Mouse (Mus musculus): ENCODE measurements around the gene Clstn2.

The Clstn2 gene

DNA sequence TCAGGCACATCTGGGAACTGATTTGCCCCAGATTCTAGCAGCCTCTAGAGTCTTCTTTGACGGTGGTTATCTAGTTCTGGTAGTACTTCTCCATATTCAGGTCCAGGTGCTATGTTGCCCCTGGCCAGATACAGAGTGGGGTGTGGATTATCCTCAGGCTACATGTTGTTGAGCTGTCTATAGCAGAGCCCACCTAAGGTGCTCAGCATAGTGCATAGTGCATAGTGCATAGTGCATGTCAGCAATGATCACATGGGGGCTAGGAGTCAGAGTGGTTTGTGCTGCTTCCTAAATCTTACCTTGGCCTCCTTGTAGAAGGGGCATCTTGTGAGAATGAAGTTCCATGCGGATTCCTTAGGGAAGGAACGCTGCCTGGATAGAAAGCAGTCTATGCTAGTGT lies 556.5 kb downstream of the Clstn2 start:
- no peak for ATAC-seq (ENCODE audit: low TSS enrichment)

GRCm38 (mm10) chr9:97474896-97475295 lies 558.1 kb downstream of the Clstn2 start:
- ATAC-seq (ENCODE audit: low TSS enrichment) = no peak

DNA sequence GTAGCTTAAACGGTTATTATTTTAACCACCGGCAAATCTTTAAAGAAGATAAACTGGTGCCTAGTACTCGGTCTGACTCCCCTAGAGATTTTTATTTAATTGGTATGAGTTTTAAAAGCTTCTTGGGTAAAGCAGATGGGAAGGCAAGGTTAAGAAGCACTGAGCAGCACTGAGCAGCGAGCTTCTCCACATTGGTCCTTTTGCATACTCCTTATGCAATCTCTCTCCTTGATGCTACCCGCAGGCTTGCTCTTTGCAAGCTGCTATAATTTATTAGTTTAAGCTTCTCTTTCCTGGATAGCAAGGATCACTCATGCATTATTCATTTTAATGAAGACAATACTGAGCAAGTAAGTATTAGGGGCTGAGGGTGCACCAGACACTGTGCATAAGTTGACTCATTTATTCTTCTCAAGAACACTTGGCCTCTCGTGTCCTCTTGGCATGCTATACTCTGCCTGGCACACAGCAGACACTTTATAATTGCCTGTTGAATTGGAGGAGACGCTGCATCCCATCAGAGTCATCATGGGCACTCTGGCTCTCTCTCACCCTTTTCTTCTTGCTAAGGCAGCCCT lies 561.9 kb downstream of the Clstn2 start:
- no peak for ATAC-seq (ENCODE audit: low TSS enrichment)

GRCm38 (mm10) chr9:97460452-97460851 lies 572.5 kb downstream of the Clstn2 start:
- peak; percentile 61; the same call in 1 of the 2 replicates for ATAC-seq (ENCODE audit: low TSS enrichment)

GRCm38 (mm10) chr9:97459745-97460144 lies 573.2 kb downstream of the Clstn2 start:
- peak; percentile 45 for ATAC-seq (ENCODE audit: low TSS enrichment)

DNA sequence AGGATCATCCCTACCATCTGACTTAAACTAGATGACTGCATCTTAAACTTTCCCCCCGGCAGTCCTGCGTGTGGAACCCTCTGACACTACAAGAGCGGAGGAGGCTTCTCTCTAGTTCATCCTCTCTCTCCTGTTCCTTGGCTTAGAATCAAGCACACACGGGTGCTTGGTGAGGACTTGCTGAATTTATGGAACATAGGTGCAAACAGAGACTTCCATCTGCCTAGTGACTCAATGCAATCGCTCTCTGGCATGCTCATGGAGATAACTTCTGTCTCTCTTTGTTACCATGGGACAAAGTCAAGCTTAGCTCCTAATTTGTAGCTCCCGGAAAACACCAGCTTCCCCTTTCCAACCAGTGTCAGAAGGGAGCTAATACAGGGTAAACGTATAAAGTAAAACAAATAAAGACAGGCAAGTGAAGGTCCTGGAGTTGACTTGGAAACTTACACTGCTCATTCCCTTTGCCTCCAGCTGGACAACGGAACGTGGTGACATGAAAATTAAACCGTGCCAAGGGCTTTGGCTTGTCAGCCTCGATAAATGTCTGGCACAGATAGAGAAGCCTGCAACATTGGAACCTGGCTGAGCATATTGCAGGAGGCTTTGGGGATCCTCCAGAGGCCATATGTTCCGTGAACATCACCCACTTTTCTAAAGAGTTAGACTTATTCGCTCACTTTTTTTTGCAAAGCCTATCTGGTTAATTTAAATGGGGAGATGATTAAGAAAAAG lies 583.5 kb downstream of the Clstn2 start:
- peak; percentile 82 for ATAC-seq (ENCODE audit: low TSS enrichment)

DNA sequence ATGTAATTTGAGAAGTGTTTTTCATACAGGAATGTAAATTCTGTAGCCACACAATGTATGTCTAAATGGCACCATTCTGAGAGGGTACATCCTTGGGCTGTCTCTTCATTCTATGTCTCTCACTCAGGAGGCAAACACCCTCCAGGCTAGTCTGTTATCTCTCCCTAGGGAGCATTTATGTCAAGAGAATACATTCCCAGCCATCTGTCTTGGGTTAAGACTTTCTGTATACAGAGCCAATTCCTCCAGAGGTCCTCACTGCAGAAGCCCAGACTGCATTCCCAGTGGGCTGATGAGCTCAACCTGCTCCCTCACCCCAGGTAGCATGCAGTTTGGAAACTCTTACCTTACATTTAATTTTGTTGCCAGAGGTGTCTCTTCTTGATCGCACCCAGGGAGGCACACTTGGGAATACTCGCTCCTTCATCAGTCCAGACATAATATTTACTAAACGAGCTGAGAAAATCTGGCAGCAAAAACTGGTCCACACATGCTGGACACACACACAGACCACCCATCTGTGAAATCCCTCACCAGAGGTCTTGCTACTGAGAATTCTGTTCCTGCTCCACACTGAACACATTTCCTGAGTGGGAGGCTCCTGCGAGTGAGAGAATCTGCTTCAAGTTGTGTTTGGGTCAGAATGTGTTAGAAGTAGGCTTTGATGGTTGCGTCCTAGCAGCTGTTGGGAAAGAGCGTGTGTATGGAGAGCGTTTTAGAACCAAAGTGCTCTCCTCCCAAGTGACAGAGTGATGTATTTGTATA lies 592.9 kb downstream of the Clstn2 start:
- peak; percentile 60 for ATAC-seq (ENCODE audit: low TSS enrichment)

- ATAC-seq (ENCODE audit: low TSS enrichment) = no peak
These were observed 598.3 kb downstream of the Clstn2 start for GRCm38 (mm10) chr9:97434666-97435065.

DNA sequence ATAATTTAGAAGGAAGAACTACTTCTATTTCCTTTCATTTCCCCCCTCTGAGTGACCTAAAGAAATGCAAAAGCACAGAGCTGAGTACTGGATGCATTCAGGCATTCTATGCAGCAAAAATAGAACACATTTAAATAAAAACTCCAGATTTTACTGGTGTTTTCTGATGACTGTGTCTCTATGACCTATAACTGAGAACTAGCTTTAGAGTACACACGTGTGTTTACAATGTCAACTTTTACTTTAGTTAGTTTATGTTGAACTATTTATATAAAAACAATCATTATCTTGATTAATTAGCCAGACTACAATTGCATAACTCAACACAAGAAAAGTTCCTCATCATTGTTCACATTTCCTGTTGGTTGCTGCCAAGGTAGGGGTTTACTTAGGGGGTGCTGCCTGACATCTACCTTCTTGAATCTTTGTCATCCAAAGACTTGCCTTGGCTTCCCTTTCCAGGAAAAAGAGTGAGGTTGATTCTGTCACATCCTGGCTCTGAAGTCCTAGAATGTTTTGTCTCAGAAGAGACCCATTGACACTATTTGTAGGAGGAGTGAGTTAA lies 603.0 kb downstream of the Clstn2 start:
- no peak for ATAC-seq (ENCODE audit: low TSS enrichment)

DNA sequence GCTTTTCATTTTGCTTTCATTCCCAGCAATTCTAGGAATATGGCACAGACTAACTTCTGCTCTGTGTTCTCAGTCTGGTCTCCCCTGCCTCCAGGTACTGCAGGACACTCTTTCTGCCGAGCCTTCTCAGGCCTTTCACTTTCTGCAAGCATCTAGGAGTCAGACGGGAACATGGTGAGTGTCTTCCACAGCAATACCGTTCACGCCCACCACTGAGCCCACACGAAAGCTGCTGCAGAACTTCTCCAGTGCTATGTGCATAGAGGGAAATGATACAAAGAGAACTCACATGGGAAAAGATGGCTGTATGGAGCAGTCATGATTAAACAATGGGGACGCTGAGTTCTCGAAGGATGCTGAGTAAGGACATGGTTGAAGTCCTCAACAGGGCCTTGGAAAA lies 604.9 kb downstream of the Clstn2 start:
- ATAC-seq (ENCODE audit: low TSS enrichment) = peak; percentile 99

DNA sequence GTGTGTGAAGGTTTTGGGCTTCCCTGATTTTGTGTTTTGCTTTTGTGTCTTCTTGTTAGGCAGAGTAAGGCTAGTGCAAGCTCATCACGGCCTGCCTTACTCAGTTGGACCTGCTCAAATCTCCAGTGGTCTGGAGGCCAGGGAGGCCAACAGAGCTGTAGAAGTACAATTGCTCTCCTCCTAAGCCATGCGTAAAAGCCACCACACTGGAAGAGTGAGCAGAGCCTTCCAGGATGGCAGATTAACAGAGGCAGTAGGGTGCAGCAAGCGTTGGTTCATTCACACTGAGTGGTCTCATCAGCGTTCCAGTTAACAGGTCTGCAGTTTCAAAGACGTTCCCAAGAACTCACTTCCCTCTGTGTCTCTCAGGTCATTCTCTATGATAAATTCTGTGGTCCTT lies 612.1 kb downstream of the Clstn2 start:
- ATAC-seq (ENCODE audit: low TSS enrichment) = no peak

- peak; percentile 67 for ATAC-seq (ENCODE audit: low TSS enrichment)
These were observed 617.9 kb downstream of the Clstn2 start for GRCm38 (mm10) chr9:97414876-97415668.

- no peak for ATAC-seq (ENCODE audit: low TSS enrichment)
These were observed 624.8 kb downstream of the Clstn2 start for GRCm38 (mm10) chr9:97408142-97408541.
